Mouse (Mus musculus): Measurements from ENCODE around the gene Chchd6.

DNA sequence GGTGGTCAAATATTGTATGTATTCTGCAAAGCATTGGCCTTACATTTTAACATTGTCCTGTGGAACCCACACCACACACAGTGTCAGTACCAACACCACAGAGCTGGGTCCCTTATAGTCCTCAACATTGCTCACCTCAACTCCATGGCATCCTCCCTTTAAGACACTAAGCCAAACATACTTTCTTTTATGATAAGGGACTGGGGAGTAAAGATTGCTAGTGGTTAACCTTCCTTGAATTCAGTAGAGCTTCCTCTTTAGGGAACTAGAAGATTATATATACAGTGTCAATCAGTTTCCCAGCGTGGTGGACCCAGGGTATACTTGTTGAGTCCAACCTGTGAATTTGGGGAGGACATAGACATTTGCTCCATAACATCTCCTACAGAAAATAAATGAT is 105.9 kb downstream of the Chchd6 start:
- no peak for TF ChIP-seq CTCF (IDR thresholded peaks at IDR 0.05; ENCODE audit: low read depth)
- TF ChIP-seq EP300 (IDR thresholded peaks at IDR 0.05; ENCODE audit: low read depth), result no peak

All from liver, postnatal 0 days (tissue).